Mouse (Mus musculus): ENCODE data around the gene Man1a2. TPM values are rescaled to one million over a fixed set of nuclear protein-coding genes. Genes with fewer than 3 reads are reported as not detected.
A peak's percentile ranks its signal among the peaks of the same experiment; 100 is the strongest.

Man1a2 gene
- 13.3 and 22.5 TPM in 2 replicates for polyA plus RNA-seq (2012; ENCODE audit: insufficient read depth, insufficient read length, missing spikeins)

DNA sequence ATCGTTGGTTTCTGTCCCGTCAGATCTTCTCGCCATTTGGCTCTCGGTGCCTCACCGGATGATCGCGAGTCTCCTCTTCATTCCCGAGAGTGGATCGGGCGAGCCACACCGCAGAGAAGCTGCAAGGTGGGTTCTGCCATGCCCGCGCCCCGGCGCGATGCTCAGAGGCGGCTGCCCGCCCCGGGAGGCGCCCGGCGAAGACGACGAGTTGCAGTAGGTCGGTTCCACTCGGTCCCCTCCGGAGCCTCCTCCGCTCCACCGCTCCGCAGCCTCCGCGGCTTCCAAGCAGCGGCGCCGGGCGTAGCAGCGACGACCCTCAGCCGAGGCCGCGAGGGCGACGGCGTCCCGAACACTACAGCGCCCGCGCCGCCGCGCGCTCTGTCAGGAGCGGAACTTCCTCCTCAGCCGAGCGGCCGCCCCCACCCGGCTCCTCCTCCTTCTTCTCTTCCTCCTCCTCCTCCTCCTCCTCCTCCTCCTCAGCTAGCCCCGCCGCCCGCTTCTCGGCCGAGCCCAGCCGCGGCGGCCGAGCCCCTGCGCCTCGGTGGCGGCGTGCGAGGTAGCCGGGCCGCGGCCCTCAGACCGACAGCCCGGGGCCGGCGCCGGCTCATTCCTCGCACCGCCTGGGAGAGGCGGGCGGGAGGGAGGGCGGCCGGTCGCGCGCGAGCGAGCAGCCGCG is at the start of gene Man1a2:
Gene Man1a2 (minus strand): TSS at position 417 of the 676 bp plus-strand sequence.
- Histone ChIP-seq H3K4me1 (ENCODE audit: control insufficient read depth, insufficient read depth, insufficient read length, low read length) (peaks cover 9% of the 10 kb centered on the region), H3K27ac (replicated peaks; ENCODE audit: low read depth, low read length) (peak within 1 kb of the TSS; percentile 90), H3K4me3 (ENCODE audit: insufficient read depth, low read depth, low read length) (peak within 1 kb of the TSS; percentile 100)

DNA sequence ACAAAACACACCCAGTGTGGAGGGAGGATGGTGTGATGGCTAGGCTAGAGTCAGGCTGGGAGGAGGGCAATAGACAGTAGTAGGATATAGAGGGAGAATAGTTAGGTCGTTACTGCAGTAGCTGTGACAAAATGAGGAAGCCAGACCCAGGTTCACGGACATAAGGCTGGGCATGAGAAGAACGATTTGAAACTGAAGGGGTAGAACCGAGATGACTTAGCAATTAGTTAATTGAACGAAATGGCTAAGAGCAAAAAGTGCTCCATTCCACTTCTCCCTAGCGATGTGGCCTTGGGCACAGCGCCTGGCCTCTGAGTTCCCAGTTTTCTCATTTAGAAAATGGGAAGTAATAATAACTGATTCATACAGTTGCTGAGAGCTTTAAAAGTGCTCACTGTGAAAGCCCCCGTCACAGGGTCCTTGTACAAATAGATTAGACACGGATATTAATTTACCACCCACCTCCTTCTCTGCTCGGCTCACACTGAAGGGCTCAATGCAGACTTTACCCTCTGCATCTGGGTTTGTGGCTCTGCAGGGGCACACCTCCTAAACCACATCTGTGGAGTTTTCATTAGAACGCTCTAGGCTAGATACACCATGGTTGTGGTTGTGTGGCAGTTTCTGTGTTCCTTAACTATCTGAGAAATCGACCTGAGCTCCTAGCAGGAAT is 49.3 kb upstream of the Man1a2 start:
- Histone ChIP-seq H3K27ac (replicated peaks; ENCODE audit: low read depth, low read length) (no peak overlapping the region), H3K4me1 (ENCODE audit: control insufficient read depth, insufficient read depth, insufficient read length, low read length) (no peaks in the 10 kb centered on the region), H3K4me3 (ENCODE audit: insufficient read depth, low read depth, low read length) (no peak overlapping the region)

DNA sequence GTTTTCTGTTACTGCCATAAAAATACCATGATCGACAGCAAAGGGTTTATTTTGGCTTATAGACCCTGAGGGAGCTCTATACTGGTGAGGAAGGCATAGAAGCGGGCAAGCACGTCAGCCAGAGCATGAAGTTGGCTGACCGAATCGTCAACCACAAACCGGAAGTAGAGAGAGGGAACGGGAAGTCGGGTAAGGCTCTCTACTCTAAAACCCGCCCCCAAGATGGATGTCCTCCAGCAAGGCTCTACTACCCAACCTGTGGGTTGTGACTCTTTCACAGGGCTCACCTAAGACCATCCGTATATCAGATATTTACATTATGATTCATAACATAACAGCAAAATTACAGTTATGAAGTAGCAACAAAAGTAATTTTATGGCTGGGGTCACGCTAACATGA is 46.6 kb upstream of the Man1a2 start:
- Histone ChIP-seq H3K4me3 (ENCODE audit: insufficient read depth, low read depth, low read length) (no peak overlapping the region), H3K4me1 (ENCODE audit: control insufficient read depth, insufficient read depth, insufficient read length, low read length) (no peaks in the 10 kb centered on the region), H3K27ac (replicated peaks; ENCODE audit: low read depth, low read length) (no peak overlapping the region)

DNA sequence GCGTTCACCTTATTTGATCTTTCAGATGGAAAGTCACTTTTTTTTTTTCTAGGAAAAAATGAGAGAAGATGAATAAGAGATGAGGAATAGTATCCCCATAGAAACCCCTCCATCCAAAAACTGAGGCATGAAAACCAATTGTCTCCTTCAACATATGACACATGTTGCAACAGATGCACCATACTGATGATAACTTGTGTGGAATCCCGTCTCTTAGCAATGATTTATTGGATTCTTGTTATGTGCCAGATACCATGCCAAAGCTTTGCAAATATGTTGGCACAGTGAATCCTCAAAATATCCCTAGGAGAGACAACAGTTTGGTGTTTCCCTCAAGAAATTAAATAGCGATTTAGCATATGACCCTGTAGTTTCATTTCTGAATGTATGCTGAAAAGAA is 46.0 kb upstream of the Man1a2 start:
- H3K4me1 ChIP-seq (ENCODE audit: control insufficient read depth, insufficient read depth, insufficient read length, low read length): no peaks in the 10 kb centered on the region
- H3K4me3 ChIP-seq (ENCODE audit: insufficient read depth, low read depth, low read length): no peak overlapping the region
- H3K27ac ChIP-seq (replicated peaks; ENCODE audit: low read depth, low read length): no peak overlapping the region

DNA sequence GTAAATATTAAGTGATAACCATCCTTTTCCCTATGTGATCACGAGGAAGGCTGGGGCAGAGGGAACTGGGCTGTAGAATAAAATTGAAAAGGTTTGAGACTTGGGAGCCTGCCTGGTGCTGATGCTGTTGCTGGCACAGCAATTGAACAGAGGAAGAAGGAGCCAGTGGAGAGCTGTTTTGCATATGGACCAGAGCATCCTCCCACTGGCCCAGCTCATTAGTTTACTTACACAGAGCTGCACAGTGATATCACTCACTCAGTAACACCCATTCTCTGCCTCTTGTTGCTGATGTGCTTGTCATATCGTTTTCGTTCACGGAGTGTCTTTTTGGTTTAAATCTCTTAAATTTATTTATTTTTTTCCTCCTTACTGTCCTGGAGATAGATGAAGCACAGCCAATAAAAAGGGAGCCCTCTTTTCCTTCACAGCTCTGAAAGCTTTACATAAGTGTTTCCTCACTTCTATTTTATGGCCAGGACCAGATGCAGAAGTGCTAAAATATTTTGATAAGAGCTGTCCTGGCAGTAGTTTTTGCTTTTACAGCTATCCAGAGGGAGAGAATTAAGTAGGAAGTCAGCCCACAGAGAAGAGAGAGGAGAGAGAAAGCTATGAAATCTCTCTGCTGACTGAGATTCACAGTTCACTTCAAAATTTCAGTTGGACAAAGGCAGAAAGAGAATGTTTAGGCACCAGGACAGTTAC is 42.9 kb upstream of the Man1a2 start:
- Histone ChIP-seq H3K27ac (replicated peaks; ENCODE audit: low read depth, low read length) (no peak overlapping the region), H3K4me1 (ENCODE audit: control insufficient read depth, insufficient read depth, insufficient read length, low read length) (no peaks in the 10 kb centered on the region), H3K4me3 (ENCODE audit: insufficient read depth, low read depth, low read length) (no peak overlapping the region)

DNA sequence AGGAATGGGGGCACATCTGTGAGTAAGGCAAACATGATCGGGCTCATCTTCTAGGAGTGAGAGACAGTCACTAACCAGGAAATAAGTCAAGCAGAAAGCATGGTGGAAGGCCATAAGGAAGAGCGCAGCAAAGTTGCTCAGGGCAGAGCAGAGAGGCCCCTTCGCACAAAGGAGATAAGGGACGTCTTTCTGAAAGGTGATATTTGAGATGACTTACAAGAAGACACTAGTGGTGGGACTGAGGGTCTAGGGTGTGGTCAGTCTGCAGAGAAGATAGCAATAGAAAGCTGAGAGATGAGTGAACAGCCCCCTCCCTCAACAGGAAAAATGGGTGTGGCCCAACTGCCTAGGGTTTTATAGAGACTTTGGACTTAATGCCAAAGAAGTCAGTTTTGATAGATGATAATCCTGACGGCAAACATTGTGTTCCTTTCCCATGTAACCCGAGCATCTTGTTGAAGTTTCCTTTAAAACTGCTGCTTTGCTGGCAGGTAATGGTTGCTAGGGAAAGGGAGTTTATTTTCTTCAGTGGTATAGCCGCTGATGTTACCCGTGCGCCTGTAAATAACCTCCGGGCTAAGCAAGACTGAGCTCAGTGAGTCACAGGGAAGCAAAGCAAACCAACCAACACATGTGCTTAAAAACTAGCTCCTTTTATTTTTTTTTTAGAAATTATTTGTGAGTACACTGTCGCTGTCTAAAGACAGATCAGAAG is 40.8 kb upstream of the Man1a2 start:
- no peak overlapping the region for H3K4me3 ChIP-seq (ENCODE audit: insufficient read depth, low read depth, low read length)
- H3K27ac ChIP-seq (replicated peaks; ENCODE audit: low read depth, low read length): no peak overlapping the region
- H3K4me1 ChIP-seq (ENCODE audit: control insufficient read depth, insufficient read depth, insufficient read length, low read length): no peaks in the 10 kb centered on the region

DNA sequence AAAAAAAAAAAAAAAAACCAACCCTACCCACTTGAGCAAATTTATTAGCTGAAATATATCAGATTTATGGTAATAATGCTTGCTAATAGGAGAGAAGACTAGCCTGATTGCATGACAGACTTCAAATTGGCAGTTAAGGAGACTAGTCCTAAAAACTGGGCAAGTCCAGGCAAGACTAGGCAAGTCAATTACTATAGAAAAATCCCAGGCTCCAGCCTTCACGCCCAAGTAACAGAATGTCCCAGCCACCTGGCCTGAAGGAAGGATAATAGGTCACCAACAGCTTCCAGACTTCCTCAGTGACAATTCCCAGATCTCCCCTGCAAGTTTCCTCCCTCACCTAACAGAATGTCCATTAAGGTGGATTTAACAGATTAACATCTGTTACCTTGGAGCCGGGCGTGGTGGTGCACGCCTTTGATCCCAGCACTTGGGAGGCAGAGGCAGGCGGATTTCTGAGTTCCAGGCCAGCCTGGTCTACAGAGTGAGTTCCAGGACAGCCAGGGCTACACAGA is 35.5 kb upstream of the Man1a2 start:
- no peaks in the 10 kb centered on the region for H3K4me1 ChIP-seq (ENCODE audit: control insufficient read depth, insufficient read depth, insufficient read length, low read length)
- H3K4me3 ChIP-seq (ENCODE audit: insufficient read depth, low read depth, low read length): no peak overlapping the region
- H3K27ac ChIP-seq (replicated peaks; ENCODE audit: low read depth, low read length): no peak overlapping the region

DNA sequence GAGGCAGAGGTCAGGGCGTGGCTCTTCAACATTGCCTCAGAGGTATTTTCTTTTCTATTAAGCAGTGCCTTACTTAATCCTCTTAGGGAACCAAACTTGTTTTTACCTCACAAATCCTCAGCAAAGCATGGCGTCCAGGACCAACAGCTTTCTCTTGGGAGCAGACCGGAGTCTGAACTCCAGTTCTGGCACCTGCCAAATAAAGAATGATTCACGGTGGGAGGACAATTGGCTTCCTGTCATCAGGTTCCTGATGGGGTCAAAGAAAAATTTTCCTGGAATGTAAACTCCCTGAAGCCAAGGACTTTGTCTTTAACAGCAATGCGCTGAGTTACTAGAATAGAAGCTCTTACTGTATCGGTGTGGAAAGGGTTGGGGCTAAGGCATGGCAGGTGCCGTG is 30.9 kb upstream of the Man1a2 start:
- no peak overlapping the region for H3K27ac ChIP-seq (replicated peaks; ENCODE audit: low read depth, low read length)
- no peaks in the 10 kb centered on the region for H3K4me1 ChIP-seq (ENCODE audit: control insufficient read depth, insufficient read depth, insufficient read length, low read length)
- H3K4me3 ChIP-seq (ENCODE audit: insufficient read depth, low read depth, low read length): no peak overlapping the region

DNA sequence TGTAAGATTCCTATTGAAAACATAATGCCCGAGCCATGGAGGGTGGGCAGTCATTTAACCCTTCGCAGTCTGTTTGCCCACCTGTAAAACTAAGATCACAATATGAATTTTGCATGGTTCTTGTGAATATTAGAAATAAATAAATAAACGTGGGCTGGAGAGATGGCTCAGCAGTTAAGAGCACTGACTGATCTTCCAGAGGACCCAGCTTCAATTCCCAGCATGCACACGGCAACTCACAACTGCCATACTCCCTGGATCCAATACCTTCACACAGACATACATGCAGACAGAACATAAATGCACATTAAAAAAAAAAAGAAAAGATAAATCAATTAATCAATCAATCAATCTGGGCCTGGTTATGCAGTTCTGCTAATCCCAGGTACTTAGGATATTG is 30.1 kb upstream of the Man1a2 start:
- no peak overlapping the region for H3K4me3 ChIP-seq (ENCODE audit: insufficient read depth, low read depth, low read length)

DNA sequence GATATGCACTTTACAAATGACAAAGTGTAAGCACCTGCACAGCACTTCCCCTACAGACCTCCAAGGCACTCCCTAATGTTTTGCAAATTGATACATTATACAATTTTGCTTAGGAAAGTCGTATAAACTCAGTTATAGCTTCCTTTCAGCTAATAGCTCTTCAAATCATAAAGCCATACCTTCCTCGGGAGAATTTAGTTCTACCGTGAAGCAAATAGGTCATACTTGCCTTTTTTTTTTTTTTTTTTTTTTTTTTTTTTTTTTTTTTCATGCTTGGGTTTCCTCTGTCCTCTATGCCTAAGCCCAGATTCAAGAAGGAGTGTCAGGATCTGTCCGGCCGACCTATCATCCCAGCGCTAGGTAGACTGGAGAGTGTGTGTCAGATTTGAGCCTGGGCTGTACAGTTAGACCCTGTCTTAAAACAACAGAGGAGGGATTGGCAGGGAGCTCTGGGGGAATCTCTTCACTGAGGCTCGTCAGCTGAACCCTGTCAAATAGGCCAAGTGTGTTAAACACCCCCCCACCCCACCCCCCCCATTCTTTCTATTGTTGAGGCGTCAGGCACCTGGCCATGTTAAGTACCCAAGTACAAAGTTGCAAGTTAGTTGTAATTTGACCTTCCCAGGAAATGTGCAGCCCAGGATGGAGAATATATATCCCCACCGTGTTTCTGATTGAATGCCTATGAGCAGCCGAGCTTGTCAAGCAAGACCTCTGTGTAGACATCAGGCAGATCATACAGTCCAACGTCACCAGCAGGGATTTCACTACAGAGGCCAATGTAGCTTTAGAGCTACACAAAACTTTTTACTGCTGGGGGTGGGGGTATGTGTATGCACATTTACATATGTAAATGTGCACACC is 28.1 kb upstream of the Man1a2 start:
- Histone ChIP-seq H3K4me3 (ENCODE audit: insufficient read depth, low read depth, low read length) (no peak overlapping the region), H3K4me1 (ENCODE audit: control insufficient read depth, insufficient read depth, insufficient read length, low read length) (no peaks in the 10 kb centered on the region), H3K27ac (replicated peaks; ENCODE audit: low read depth, low read length) (no peak overlapping the region)

More for the DNA sequence above, 30.1 kb upstream of the Man1a2 start:
- Histone ChIP-seq H3K27ac (replicated peaks; ENCODE audit: low read depth, low read length) (no peak overlapping the region), H3K4me1 (ENCODE audit: control insufficient read depth, insufficient read depth, insufficient read length, low read length) (no peaks in the 10 kb centered on the region)

DNA sequence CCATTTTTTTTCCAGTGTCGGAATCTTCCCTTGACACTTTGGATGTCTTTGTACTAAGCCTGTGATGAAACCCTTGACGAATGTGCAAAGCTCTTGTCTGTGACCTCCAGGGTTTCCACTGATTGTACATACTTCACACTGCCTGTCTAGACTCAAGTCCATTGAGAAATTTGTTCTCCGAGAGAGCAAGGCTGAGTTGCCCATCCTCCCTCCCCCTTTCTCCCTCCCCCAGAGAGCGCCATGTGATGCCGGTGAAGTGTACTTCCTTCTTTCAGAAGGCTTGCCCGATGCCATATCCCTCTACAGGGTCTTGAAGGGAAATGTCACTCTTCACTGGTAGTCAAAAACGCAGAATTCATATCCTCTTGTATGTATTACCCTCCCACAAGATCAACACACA is 26.8 kb upstream of the Man1a2 start:
- no peak overlapping the region for H3K27ac ChIP-seq (replicated peaks; ENCODE audit: low read depth, low read length)

DNA sequence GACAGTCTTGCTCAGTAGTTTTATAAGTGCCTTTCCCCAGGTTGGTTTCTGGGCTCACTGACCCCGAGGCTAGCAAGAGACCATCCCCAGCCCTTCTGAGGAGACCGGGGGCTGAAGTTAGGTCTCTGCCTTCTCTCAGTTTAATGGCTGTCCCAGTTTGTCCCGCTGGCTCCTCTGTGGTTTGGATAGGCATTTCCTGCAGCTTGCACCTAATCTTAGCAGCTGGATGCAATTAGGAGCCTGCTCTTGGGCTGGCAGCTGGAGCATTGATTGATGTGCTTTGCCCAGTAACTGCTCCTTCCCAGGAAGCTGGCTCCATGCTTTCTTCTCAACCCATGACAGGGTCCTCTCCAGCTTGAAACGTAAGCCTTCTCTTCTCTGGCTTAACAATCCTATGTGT is 26.2 kb upstream of the Man1a2 start:
- Histone ChIP-seq H3K4me1 (ENCODE audit: control insufficient read depth, insufficient read depth, insufficient read length, low read length) (no peaks in the 10 kb centered on the region), H3K4me3 (ENCODE audit: insufficient read depth, low read depth, low read length) (no peak overlapping the region), H3K27ac (replicated peaks; ENCODE audit: low read depth, low read length) (no peak overlapping the region)

More for the DNA sequence above, 26.8 kb upstream of the Man1a2 start:
- no peaks in the 10 kb centered on the region for H3K4me1 ChIP-seq (ENCODE audit: control insufficient read depth, insufficient read depth, insufficient read length, low read length)
- no peak overlapping the region for H3K4me3 ChIP-seq (ENCODE audit: insufficient read depth, low read depth, low read length)

DNA sequence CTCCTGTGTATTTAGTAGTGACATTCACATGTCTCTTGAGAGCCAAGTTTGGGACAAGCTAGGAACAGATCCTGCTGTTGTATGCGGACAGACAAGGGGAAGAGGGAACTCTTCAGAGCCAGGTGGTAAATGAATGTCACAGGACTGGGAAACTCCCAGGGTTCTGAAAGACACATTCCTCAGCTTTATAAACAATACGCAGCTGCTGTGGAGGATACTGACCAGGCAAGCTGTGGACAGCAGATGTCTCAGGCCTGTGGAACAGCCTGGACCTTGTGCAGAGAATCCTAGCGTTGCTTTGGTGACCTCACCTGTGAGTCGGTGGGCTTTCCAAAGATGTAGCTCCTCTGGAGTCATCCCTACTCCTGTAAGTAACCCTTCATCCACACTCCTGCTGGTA is 21.8 kb upstream of the Man1a2 start:
- Histone ChIP-seq H3K4me3 (ENCODE audit: insufficient read depth, low read depth, low read length) (no peak overlapping the region), H3K27ac (replicated peaks; ENCODE audit: low read depth, low read length) (no peak overlapping the region), H3K4me1 (ENCODE audit: control insufficient read depth, insufficient read depth, insufficient read length, low read length) (no peaks in the 10 kb centered on the region)

DNA sequence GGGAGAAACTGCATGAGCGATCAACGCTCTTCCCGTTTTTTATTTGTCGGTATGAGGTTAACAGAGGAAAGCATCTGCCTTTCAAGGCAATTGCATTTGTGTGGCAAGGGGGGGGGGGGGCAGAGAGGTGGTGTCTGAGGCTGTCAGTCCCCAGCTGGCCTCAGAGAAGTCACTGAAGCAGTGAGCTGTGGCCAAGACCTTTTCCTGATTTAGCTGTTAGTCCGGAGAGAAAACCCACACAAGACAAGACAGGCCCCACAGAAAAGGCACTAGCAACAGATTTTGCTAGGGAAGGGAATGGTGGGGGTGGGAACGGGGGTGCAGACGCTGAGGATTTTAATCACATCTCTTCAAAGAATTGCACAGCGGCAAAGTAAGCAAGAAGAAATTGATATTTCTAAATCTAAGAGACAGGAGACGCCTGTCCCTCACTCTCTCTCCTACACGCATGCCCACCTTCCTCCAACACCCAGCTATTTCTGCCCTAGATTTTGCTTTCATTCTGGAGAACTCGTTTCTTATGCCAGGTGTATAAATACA is 19.9 kb upstream of the Man1a2 start:
- no peaks in the 10 kb centered on the region for H3K4me1 ChIP-seq (ENCODE audit: control insufficient read depth, insufficient read depth, insufficient read length, low read length)
- H3K4me3 ChIP-seq (ENCODE audit: insufficient read depth, low read depth, low read length): no peak overlapping the region
- no peak overlapping the region for H3K27ac ChIP-seq (replicated peaks; ENCODE audit: low read depth, low read length)
